Mouse (Mus musculus) right cerebral cortex, postnatal 10 days (tissue): Measurements from ENCODE around the gene Nup107.
"Not testable (repeated sequence)": the region's sequence is repeated elsewhere in the genome, so short reads cannot be mapped to it uniquely, and the experiment has no call there.

Source experiments
- DNase-seq, 2 experiments: peaks; one replicate each; pipeline ENCODE4 v3.0.0; 2021; ENCODE audit warnings: low spot score in 2 of 2

Gene Nup107

DNA sequence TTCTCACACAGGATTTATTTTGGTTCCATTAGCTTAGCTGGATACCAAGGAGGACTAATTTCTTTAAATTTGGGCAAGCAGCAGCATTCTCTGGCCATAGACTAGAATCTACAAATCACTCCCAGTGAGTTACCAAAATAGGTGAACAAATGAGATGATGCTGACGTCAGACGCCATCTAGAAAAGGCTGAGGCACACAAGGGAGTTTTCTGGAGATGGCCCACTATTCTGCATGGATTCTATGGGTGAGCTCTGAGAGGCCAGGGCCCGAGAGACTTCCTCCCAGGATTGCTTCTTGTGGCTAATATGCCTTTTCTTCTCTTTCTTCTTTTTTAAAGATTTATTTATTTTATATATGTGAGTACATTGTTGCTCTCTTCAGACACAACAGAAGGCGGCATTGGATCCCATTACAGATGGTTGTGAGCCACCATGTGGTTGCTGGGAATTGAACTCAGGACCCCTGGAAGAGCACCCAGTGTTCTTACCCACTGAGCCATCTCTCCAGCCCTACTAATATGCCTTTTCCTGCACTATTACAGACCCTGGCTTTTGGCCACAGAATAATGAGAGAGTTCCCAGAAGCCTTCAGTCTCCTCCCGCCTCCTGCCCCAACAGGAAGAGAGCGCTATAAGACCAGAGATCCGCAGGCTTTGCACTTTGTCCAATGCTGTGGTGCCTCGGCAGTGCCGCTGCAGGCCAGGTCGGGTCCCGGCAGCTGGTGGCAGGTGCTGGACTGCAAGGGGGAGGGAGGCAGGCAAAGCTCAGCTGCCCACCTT is 27.2 kb downstream of the Nup107 start:
- no peak for DNase-seq

DNA sequence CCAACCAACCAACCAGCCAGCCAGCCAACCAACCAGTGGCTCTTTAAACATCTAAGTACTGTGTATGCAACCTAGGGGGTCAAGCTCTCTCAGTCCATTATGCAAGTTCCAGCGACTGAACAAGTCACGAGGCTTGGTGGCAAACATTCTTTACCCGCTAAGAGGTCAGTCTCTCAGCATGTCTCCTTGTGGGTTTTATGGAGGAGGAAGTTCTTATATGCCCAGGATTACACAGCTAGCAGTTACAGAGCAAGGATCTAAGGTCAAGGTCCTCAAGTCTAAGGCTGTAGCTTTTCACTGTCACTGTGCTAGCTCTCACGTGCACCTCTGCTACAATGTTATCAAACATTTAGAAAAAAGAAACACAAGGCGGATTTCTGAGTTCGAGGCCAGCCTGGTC is 27.9 kb downstream of the Nup107 start:
- DNase-seq = no peak

DNA sequence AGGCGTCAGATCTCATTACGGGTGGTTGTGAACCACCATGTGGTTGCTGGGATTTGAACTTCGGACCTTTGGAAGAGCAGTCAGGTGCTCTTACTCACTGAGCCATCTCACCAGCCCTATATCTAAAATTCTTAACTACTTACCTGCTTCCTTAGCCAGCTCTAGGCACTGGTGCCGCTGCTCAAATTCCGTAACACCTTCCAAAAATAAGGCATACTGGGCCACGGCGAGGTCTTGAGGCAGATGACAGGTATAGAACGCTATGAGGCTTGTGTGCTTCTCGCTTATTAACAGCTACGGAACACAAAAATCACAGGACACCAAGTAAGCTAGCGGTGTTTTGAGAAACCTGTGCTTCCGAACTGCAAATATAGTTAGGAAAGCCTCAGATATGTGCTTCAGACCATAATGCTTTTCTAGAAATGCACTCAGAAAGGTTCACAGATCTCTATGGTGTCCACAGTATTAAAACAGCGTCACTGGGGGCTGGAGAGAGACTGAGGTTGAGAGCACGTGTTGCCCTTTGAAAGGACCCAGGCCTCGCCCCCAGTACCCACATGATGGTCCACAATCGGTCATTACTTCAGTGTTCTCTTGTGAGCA is 28.8 kb downstream of the Nup107 start:
- DNase-seq = no peak

DNA sequence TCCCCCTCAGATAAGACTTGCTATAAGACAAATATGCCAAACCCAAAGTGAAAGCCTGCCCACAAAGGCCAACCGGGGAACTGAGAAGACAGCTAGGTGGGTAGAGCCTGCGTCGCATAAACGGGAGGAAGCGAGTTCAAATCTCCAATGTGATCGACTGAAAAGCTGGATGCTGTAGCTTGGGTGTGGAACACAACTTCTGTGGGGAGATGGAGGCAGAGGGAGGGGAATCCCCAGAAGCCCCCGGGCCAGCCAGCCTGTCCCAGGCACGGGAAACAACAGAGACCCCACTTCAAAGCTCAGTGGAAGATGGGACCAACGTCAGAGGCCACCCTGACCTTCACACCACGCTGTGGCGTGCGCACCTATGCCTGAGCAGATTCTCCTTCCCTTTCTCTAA is 29.5 kb downstream of the Nup107 start:
- no peak for DNase-seq

DNA sequence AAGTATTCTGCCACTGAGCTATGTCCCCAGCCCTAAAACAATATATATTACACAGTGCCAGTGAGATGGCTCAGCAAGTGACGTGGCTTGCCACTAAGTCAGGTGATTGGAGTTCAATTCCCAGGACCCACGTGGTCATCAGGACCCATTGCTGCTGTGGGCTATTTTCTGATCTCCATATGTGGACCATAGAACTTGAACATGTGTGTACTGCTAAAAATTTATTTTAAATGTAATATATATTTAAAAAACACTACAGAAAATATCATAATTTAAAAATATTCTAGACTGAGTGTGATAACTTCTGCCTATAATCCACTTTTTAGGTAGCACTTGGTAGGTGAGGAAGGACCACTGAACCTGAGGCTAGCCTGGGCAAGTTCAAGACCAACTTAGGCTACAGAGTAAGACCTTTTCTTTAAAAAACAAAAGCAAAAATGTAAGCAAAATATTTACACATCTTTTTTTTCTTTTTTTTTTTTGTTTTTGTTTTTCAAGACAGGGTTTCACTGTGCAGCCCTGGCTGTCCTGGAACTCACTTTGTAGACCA is 30.1 kb downstream of the Nup107 start:
- no peak for DNase-seq

DNA sequence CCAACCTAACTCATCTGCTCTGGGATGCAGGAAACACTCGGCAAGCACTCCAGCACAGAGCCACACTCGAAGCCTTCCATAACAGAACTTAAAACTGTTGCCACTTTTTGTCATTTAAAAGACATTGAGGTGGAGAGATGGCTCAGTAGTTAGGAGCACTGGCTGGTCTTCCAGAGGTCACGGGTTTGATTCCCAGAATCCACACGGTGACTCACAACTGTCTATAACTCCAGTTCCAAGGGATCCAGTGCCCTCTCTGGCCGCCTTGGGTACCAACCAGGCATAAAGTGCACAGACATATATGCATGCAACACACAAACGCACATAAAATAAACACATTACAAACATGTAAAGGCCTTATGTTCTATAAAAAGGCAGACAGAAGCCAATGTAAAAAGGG is 31.0 kb downstream of the Nup107 start:
- no peak for DNase-seq

DNA sequence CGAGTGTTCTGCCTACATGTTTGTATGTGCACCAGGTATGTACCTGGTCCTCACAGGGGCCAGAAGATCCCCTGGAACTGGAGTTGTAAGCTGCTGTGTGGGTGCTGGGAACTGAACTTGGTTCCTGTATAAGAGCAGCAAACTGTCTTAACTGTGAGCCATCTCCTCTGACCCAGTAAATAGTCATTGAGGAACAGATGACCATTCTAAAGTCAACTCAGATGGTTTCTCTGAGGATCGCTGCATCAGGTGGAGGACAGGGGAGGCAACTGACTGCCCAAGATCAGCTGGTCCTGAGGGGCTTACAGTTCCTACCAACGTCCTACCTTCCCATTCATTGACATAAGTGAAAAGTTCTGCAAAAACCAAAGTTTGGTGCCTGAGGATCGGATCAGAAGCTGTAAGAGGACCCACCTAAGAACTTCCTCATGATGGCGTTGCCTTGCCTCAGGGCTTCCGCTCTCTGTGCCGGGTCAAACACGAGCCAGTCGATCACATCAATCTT is 31.6 kb downstream of the Nup107 start:
- DNase-seq = no peak

DNA sequence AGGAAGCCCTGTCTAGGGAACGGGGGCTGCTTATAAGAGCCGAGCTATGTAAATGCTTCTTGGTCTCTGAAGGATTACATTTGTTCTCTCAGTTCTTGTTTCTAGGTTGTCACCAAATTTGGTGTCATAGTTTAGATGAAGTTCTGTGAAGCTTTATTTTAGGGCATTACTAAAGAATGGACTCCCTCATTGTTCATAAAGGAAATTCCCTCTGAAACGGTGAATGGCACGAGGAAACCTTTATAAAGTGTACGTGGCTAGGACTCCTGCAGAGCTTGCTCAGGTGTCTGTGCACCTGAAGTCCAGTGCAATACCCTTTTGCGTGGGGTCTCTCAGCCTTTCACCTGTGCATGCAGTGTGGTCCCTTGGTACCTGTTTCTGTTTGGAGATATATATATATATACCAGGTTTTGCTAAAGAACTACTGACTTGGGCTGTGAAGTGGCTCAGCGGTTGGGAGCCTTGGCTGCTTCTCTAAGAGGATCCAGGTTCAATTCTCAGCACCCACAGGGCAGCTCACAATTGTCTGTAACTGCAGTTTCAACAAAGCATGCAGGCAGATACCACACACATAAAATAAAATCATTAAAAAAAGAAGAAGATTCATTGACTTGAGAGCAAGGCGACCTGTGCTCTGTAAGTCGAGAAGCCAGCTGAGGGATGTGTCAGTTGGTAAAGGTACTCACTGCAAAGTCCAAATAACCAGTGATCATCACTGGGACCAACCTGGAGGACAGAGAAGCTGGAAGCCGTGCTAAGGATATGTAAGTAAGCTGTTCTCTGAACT is 32.5 kb downstream of the Nup107 start:
- DNase-seq = no peak

DNA sequence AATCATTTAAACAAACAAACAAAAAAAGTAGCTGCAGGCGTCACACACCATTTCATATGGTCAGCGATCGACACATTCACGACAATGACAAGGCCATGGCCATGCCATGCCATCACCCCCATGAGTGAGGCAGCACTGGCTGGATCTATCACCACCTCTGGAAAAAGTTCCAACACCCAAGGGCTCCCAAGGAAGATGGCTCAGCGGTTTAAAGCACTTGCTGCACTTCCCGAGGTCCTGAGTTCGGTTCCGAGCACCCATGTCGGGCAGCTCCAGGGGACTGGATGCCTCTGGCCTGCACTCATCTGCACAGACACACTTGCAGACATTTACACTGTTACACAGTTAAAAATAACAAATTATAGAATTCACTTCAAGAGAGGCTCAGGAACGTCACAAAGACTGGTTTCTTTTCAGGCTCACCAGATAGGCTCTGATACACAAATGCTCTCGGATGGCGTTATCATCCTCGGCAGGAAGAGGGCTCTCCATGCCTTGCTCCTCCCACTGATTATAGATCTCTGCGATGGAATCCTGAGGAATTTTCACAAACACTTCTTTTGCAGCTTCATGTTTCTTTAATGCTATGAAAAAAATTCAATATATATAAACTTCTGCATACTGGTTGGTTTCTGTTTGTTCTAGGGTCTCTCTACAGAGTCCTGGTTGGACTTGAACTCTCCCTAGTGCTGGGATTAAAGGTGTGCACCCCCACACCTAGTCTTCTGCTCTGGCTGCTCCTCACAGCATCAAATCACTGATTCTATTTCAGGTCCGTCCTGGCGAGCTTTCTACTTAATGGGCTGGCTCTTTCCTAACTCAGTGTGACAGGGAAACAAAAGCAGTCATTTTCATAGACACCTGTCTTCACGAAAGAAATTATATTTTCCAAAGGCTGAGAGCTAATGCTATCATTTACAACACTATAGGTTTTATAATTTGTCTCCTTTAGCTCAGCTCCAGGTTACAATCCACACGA is 33.5 kb downstream of the Nup107 start:
- DNase-seq = no peak

DNA sequence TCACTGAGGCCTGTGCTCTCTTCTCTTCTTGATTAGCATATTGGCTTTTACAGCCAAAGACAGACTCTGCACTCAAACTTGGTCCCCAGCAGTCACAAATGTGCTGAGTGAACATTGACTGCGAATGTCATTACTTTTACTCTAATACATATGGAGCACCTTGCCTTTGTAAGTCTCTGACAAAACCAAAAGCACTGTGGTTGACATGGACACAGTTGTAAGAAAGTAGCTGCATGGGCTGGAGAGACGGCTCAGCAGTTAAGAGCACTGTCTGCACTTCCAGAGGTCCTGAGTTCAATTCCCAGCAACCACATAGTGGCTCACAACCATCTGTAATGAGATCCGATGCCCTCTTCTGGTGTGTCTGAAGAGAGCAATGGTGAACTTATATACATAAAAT is 34.2 kb downstream of the Nup107 start:
- not testable (repeated sequence) for DNase-seq

DNA sequence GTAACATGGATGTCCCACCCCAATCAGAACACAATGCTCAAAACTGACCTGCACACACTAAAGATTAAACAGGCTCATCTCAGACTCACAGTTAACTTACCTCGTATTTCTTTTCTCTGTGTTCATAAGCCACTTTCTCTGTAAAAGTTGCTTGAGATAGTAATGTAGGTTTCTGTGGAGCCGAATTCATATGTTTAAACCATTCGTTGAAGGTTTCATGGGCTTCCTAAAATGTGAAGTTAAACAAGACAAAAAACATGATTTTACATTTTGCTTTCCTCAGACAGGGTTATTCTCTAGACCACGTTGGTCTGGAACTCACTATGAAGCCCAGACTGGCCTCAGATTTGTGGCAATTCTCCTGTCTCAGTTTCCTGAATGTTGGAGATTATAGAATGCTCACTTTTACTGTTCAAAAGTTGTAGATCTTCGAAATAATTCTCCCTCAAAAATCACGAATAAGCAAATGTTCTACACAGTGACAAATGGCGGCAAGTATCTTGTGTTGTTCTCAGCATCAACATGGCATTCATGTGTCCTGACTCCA is 34.6 kb downstream of the Nup107 start:
- no peak for DNase-seq

DNA sequence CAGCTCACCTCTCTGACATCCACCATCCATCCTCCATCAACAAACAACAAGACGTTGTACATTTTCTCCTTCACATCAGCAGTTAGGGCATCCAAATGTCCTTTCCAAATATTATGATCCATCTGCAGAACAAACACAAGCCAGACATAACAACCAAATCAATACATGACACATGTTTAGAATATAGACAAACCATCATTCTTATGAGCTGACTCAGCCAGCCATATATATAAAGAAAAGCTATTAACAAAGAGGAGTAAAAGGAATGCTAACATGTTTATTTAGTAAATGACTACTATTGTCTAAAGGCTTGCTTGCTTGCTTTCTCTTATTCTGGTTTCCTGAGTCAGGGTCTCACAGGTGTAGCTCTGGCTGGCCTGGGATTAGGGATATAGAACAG is 35.2 kb downstream of the Nup107 start:
- no peak for DNase-seq

DNA sequence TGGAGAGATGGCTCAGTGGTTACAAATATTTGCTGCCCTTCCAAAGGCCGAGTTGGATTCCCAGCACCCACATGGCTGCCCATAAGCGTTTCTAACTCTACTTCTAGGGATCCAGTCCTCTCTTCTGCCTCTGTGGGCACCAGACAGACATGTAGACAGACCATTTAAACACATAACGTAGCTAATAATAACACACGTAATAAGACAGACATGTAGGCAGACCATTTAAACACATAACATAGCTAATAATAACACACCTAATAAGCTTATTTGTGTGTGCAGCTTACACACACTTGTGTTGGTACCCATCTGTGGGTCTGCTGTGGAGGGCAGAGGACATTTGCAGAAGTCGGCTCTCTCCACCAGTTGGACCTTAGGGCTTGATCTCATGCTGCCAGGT is 35.7 kb downstream of the Nup107 start:
- DNase-seq = no peak

DNA sequence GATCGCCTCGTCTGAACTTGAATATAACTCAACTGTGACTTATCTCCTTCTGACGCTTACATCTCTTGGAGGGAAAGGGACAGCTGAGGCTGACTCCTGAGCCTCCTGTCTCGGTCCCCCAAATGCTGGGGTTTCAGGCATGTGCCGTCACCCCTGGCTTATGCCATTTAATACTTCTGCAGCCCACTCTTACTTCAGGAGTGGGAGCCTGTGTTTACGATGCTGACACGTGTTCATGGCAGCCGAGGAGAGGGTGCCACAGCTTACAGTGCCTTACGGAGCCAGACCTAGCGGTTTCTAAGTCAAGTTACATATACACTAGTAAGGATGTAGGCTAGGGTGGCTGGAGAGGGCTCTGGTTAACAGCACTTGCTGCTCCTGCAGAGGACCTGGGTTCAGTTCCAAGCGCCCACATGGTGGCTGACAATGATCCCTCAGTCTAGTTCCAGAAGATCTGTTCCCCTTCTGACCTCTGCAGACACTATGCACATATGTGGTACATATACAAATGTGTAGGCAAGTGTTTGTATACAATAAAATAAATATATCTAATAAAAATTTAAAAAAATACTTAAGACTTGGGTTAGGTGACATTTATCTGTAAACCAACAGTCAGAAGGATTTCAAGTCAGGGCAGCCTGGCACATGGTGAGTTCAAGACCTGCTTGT is 36.6 kb downstream of the Nup107 start:
- DNase-seq = no peak

DNA sequence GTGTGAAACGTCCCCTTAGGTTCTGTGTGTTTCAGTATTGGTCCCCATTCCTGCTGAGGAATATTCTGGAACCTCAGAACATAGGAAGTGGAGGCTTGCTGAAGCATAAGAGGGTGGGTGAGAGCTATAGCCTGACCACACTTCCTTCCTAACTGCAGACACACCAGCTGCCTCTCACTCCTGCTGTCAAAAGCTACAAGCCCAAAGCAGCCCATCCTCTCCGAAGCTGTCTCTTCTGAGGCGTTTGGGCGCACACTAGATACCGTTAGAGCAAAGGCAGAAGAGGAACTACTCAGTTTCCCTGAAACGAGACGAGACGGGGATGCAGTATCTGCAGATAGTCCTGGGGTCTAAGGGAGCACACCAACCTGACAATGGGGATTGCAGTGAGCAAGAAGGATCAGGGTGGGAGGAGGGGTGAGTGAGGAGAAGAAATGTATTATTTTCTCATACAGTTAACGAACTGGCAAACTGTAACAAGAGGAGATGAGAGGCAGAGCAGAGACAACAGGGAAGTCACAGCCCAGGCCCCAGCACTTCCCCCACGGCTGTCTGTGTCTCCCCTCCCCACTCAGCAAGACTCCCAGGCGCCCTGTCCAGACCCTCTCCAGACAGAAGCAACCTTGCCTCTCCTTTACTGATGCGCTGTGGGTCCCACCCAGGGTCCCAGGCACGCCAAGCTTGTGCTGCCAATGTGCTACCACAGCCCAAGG is 37.3 kb downstream of the Nup107 start:
- peak in 1 of 2 experiments; percentile 50 for DNase-seq

DNA sequence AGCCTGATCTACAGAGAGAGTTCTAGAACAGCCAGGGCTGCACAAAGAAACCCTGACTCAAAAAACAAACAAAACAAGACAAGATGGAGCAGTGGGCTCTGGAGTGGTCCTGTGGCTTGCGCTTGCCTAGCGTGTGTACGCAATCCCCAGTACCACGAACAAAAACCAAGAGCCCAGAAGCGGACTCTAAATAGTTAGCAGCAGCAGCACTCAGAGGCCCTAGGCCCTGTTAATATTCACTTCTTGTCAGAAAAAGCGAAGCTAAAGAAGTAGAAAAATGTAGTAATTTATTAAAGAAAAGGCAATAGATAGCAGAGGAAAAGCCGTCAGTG is 37.9 kb downstream of the Nup107 start:
- no peak for DNase-seq

DNA sequence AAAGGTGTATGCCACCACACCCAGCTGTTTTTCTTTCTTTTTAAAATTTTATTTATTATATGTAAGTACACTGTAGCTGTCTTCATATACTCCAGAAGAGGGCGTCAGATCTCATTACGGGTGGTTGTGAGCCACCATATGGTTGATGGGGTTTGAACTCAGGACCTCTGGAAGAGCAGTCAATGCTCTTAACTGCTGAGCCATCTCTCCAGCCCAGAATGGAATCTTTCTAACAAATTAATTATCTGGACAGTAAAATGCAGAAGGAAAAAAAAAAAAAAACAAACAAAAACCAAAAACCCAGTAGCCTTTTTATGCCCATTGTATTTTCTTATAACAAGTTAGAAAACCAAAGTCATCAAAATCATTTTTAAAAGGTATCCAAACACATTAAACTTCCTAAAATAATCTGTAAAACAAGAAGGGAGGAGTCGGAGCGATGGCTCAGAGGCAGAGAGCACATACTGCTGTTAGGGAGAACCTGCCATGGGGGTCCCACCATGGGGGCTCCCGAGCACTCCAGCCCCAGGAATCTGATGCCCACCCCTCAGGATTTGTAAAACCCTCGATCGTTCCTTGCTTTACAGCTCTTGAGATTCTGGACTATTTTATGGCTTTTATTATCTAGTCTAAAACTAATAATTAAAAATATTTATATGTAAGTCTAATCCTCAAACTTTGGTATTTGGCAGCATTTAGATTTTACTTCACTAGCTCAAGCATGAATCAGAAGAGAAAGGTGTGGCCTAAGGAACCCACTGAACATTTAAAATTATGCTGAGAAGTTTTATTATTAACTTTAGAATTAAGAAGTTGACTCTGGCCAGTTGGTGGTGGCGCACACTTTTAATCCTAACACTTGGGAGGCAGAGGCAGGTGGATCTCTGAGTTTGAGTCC is 38.5 kb downstream of the Nup107 start:
- no peak for DNase-seq

DNA sequence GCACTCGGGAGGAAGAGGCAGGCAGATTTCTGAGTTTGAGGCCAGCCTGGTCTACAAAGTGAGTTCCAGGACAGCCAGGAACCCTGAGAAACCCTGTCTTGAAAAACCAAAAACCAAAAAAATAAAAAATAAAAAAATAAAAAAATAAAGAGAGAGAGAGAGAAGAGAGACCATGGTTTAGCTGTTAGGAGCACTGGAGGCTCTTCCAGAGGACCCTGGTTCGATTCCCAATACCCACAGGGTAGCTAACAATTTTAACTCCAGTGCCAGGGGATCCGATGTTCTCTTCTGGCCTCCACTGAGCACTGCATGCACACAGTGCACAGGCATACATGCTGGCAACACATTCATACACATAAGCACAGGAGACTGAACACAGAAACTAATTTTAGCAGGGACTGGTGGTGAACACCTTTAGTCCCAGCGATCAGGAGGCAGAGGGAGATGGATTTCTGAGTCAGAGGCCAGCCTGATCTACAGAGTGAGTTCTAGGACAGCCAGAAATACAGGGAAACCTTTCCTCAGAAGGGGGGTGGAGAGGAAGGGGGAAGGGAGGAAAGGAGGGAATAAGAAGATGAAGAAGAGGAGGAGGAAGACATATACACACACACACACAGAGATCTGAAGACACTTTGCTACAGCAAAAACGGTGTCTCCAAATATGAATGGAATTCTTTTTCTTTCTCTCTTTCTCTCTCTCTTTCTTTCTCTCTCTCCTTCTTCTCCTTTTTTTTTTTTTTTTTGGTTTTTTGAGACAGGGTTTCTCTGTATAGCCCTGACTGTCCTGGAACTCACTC is 39.5 kb downstream of the Nup107 start:
- DNase-seq = no peak
